Mouse (Mus musculus) lung, postnatal 25 days (tissue): ENCODE results near the gene Cfap61.
"Not testable (repeated sequence)": the region's sequence is repeated elsewhere in the genome, so short reads cannot be mapped to it uniquely, and the experiment has no call there.

Experiments
- DNase-seq: peaks from one replicate; pipeline ENCODE4 v3.0.0; 2022; ENCODE audit warnings: low spot score

Gene Cfap61

DNA sequence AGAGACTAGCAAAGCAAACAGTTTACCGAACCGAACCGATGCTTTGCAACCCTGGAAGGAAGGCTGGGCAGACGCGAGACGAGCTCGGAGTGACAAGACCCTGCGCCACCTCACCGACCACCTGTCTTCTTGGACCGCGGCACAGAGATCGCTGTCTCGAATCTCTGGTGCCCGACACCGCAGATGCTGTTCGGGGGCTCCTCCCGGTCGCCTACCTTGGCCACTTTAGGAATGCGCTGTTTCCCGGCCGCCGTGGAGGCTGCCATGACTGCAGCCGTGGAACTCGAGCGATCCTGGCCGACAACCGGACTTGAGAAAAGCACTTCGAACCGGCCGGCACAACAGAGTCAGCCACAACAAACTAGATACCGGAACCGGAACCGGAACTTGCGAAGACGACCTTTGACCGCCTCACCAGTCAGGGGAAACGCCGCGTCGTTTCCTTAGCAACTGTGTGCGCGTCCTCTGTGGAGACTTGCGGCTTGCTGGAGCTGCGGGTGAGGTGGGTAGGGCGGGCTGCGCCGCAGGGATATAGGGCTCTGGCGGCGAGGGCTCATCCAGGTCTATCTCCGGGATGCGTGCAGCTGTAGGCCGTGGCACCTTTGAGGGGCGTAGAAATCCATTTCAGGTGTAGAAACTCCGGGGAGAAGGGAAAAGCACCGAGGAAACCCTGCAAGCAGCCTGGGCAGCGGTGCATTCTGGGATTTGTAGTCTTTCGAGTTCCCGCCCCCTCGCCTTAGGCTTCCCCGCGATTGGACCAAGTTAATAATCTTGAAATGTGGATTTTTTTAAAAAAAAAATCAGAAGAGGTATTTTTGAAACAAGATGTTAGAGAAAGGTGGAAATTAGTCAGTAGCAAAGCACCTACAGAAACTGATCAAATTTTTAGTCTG lies at the start of gene Cfap61, which contains the start of gene Crnkl1:
TSS of gene Cfap61 (plus strand) at position 446 of the 893 bp plus-strand sequence.
TSS of gene Crnkl1 (minus strand) at position 676 of the 893 bp plus-strand sequence.
- peak; percentile 96 for DNase-seq

- DNase-seq, result peak; percentile 70
Observed at GRCm38 (mm10) chr2:145884913-145885785, 49.4 kb upstream of the Cfap61 start.

DNA sequence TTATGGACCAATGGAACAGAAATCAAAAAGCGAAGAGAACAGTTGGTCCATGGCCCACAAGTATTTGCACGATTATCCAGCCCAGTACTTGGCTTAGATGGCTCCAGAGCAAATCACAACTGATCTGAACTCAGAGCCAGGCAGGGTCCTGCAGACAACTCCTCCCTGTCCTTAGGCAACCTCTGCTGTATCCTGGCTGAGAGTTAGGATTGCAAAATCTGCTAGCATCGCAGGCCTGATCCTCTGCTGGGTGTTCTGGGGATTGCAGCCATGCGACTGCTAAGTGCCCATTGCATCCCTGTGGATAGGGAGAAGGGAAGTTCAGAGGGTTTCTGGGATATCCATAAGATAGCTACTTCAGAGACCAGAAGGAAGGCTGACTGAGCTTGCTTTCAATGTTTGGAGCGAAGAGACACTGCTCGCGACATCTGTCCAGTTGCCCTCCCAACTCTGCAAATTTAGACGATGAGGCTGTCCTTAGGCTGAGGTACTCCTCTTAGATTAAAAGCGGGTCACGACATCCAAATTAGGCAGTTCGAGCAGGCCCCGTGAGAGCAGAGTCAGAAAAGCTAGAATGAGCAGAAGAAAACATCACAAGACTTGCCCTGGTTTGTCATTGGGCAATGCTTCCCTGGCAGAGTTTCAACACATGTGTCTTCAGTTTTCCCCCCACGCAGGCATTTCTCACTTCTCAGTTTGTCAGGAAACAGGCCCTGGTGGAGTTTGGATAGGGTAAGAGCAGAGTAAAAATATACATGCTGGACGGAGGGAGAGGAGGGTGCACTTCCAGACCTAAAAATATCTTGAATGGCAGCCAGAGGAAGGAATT lies 46.4 kb upstream of the Cfap61 start:
- peak; percentile 83 for DNase-seq

DNA sequence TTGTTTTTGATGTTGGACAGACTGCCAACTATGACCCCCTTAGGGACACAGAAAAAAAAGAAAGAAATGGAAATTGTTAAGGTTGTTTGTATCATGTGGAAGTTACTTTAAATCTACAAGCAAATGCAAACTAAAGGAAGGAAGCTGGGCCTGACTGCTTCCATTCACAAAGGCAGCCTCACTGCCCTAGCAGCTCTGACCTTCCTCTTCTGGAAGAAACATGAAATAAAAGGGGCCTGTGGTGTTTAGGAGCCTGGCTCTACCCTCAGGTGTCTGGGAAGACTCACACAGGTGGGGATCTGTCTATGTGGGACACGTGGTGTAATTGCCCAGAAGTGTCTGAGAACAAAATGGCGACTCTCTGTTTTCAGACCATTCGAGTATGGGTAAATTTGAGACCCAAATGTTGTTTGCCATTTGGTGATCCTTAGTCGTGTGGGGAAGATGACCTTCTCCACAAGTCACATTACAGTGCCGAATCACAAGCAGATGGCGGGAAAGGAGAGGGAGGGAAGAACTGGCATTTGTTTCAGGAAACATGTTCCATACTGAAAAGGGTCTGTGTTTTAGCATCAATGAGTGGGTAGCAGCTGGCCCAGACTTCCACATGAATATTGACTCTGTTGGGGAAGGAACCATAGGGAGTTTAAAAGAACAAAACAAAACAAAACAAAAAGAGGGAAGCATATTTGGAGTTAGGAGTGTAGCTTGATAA lies 45.7 kb upstream of the Cfap61 start:
- DNase-seq, result no peak

DNA sequence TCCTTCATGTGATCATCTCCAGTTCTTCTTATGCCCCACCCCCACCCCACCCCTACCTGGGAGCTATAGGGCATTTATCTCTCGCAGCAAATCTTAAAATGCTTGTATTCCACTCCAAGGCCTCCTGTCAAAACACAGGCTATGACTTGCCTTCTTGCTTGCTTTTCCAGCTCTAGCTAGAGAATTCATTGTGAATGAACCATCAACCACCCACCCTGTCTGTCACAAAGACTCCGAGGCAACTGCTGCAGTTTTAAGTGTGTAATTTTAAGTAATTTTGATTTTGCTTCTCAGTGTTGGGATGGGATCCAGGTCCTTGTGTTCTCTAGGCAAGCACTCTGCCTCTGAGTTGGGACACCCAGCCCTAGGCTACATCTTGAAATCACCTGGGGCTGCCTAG lies 44.0 kb upstream of the Cfap61 start:
- no peak for DNase-seq

- no peak for DNase-seq
Observed at GRCm38 (mm10) chr2:145893756-145894155, 40.8 kb upstream of the Cfap61 start.

DNA sequence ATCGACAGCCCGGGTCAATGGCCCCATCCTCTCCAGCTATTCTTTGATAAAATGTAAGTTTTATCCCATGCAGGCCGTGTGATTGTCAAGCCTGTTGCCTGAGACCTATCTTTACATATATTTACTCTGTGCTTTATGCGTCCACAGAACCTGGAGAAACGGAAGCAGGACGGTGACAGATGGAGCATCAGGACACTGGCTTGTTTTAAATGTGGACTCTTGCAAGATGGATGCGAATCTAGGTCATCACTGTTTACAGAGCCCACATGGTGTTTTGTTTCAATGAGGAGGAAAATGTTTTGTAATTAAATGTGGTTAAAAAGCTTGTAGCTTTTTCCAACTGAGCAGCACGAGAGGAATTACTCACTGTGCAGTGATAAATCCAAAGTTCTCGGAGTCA lies 36.5 kb upstream of the Cfap61 start:
- no peak for DNase-seq

DNA sequence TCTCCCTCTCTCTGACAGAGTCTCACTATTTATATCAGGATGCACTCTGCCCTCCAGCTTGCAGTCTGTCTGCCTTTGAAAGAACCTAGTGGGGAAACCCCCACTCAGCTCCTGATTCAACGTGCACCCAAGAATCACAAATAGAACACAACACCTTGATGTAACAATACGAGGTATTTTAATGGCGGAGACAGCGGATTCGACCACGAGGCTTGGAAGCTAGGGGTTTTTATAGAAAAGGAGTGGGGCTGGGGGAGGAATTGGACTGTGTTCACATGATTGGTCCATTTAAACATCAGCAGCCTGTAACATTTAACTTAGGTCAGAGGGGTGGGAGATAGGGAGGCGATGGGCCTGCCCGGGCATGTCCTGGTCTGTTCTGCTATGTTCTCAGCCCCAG lies 34.3 kb upstream of the Cfap61 start:
- not testable (repeated sequence) for DNase-seq

DNA sequence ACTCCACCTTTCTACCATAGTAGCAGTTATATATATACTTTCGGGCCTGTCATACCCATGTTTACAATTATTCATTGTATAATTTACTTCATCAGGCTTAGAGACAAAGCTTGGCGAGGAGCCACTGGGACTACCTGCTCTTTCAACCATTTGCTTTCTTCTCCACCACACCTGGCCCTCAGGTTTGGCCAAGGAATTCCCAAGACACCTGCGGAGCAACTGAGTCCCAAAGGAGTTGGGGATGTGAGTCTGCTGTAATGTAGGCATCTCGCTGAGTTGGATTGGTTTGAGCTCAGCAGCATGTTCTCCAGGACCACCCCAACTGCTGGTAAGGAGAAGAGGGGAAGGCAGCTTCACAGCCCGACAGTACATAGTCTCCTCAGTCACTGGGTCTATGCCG lies 32.7 kb upstream of the Cfap61 start, which contains the start of gene Naa20:
TSS of gene Naa20 (plus strand) at position 239 of the 400 bp plus-strand sequence.
- no peak for DNase-seq

DNA sequence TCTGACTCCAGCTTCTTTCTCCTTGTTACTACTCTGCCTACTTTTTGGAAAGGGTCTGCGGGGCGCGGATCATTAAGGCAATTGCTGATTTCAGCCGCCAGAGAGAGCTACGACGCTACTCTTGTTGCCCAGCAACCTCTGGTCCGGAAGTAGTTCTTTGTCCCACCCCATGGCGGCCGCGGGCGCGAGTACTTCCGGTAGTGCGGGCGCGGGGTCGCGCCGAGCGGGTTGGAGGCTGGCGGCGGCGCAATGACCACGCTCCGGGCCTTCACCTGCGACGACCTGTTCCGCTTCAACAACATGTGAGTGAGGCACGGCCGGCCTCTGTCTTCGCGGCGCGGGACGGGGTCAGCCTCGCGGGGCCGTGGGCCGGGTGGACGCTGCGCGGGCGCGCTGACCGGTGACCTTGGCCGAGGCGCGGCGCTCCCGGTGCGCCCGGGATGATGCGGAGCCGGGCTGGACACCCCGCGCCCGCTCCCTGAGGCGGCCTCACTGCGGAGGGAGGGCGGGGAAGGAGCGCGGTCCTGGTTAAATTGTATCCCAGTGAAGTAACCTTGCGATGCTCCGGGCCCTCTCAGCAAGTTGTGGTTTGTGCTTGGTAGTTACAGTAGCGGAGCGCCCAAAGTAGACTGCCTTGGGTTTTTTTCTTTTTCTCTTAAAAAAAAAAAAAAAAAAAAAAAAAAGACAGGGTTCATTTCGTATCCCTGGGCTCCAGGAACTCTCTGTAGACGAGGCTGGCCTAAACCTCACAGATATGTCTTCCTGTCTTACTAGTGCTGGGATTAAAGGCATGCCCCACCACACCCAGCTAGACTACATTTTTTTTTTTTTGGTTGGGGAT lies 31.3 kb upstream of the Cfap61 start:
- peak; percentile 90 for DNase-seq

GRCm38 (mm10) chr2:145903983-145904616 lies 30.5 kb upstream of the Cfap61 start:
- no peak for DNase-seq

DNA sequence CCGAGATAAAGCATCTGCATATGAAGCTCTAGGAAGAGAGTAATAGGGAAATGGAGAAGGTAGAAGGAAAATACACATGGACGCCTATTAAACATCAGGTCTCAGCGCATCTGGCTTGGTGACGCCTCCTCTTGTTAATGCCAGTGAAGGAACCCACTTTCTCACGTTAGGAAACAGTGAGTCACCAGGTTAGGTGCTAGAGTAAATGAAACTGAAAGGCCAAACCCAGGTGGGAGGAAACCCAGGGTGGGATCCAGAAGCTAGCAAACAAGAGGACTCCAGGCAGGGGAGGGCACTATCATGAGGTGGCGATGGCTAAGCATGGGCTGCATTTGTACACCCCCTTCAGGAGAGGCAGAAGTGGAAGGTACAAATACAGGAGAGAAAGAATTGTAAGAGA lies 29.4 kb upstream of the Cfap61 start:
- no peak for DNase-seq

- DNase-seq, result not testable (repeated sequence)
Observed at GRCm38 (mm10) chr2:145905884-145906283, 28.7 kb upstream of the Cfap61 start.

- no peak for DNase-seq
Observed at GRCm38 (mm10) chr2:145920941-145921650, 13.5 kb upstream of the Cfap61 start.

GRCm38 (mm10) chr2:145936975-145937374 lies 2.4 kb downstream of the Cfap61 start:
- no peak for DNase-seq

DNA sequence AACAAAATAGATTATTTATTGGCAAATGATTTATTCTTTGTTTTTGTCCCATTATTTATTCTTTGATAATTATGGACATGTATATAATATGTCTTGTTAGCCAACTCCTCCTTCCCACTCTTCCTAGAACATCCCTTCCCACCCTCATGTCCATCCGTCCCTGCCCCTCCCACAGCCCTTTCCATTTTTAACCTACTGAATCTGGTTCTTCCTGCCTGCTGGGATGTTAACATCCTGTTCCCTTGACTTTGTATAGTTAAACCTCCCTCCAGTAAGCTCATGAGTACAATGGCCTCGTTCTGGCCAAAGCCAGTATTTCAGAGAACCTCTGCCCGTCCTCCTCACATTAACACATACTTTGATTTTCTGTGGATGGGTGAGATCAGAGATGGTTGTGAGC lies 6.8 kb downstream of the Cfap61 start:
- peak; percentile 10 for DNase-seq

DNA sequence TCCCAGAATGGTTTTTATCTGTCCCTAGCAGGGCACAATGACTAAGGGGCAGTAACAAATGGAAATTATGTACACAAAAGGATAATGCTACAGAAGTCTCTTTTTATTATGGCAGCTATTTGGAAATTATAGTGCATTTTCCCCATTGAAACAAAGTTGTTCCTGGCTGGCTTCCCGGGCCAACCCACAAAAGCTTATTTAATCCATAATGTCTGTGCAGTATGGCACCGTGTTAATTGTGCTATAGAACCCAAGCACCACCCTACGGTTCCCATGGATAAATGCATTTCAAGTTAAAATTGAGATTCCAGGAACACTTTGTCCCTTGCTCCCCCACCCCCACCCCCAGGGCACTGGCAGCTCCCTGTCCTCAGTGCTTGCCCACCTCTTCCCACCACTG lies 9.7 kb downstream of the Cfap61 start:
- no peak for DNase-seq

DNA sequence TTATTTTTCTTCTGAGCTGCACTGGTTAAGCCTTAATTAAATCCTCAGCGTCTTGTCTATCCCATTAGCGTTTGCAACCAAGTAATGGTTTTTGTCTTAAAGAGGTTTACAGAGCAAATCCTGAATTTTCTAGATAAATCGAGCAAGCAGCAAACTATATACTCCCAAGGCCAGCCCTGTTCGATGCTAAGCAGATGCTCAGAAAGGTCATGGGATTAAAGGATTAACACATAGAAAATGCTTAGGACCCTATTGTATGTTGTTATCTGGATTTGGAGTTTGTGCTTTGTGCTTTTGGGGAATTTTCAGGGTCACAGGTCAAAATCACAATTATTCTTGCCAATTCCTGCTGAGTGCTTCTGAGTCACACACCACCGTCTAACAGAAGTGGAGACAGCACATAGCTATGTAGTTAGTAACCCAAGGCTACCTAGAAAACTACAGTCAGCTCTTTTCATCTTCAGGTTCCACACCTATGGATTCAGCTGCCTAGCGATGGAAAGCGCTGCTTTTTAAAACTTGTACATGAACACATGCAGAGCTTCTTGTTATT lies 13.9 kb downstream of the Cfap61 start:
- DNase-seq, result no peak
